ENCODE assay signal across 19 mouse cellular contexts in genomic region chr12:13728986-13729385, GRCm38 (mm10).
"Had no signal": no experiment of that assay in that cellular context is flagged by ENCODE, and none has a peak within 500 bp of the region (broad histone marks: within the 10 kb centered on the region; RNA-seq: fewer than 3 reads in every experiment).

No protein-coding gene starts in this region.

- H3K27me3 ChIP-seq: liver, embryonic 15.5 days; lung, embryonic 15.5 days; midbrain, embryonic 12.5 days; neural tube, embryonic 12.5 days had no signal

- H3K9me3 ChIP-seq: liver, embryonic 15.5 days; lung, embryonic 15.5 days; midbrain, embryonic 10.5 days; midbrain, embryonic 12.5 days; neural tube, embryonic 12.5 days had no signal

- DNase-seq: liver, postnatal 0 days; lung, adult 2 months; lung, postnatal 14 days; lung, postnatal 36 days; midbrain, embryonic 14.5 days; right cerebral cortex, postnatal 25 days; right cerebral cortex, postnatal 4 days; spleen, adult 18-20 months; thymus, adult 18-20 months; thymus, postnatal 14 days; thymus, postnatal 36 days had no signal

- H3K36me3 ChIP-seq: liver, embryonic 15.5 days; lung, embryonic 15.5 days; midbrain, embryonic 10.5 days; midbrain, embryonic 12.5 days; neural tube, embryonic 12.5 days had no signal

- H3K4me2 ChIP-seq: liver, embryonic 15.5 days; lung, embryonic 15.5 days; midbrain, embryonic 12.5 days; neural tube, embryonic 12.5 days had no signal

- H3K4me1 ChIP-seq: liver, embryonic 15.5 days; lung, embryonic 15.5 days; midbrain, embryonic 10.5 days; midbrain, embryonic 12.5 days; neural tube, embryonic 12.5 days had no signal

- H3K27ac ChIP-seq: liver, embryonic 15.5 days; lung, embryonic 15.5 days; macrophage; midbrain, embryonic 10.5 days; midbrain, embryonic 12.5 days; neural tube, embryonic 12.5 days had no signal

- H3K4me3 ChIP-seq: liver, embryonic 15.5 days; lung, embryonic 15.5 days; midbrain, embryonic 10.5 days; midbrain, embryonic 12.5 days; neural tube, embryonic 12.5 days had no signal

- H3K9ac ChIP-seq: liver, embryonic 15.5 days; liver, postnatal 0 days; lung, embryonic 15.5 days; midbrain, embryonic 12.5 days; neural tube, embryonic 12.5 days had no signal

- ATAC-seq: liver, postnatal 0 days; lung, postnatal 0 days; midbrain, embryonic 16.5 days had no signal
